Mouse (Mus musculus) lung, embryonic 15.5 days (tissue): ENCODE measurements at regions not wholly inside any gene's neighbourhood (a gene's known extent, or its start where the extent isn't known, plus 50 kb on each side); places are given as distances from the start of the nearest gene placed in this dataset.

Experiments used
- ATAC-seq: fragments of 200-750 bp; cut with Nextera tagmentation; 2 replicates; pipeline ENCODE4 v1.8.0; 2017; ENCODE audit warnings: moderate number of reproducible peaks, borderline replicate concordance; ENCODE audit not compliant: low FRiP score, low TSS enrichment; ENCODE audit errors: extremely low read depth
- H3K27ac ChIP-seq: fragments of 300-500 bp; sonication (generic); 2 replicates; pipeline ENCODE4 v1.5.1; 2015; ENCODE audit warnings: moderate library complexity, mild to moderate bottlenecking, inconsistent platforms
- H3K27me3 ChIP-seq: fragments of 300-500 bp; sonication (generic); 2 replicates; pipeline ENCODE4 v1.6.1; 2015; ENCODE audit warnings: inconsistent platforms
- H3K36me3 ChIP-seq: fragments of 300-500 bp; sonication (generic); 2 replicates; pipeline ENCODE4 v1.6.1; 2015; ENCODE audit warnings: inconsistent platforms
- H3K4me1 ChIP-seq: fragments of 300-500 bp; sonication (generic); 2 replicates; pipeline ENCODE4 v1.6.1; 2015; ENCODE audit warnings: inconsistent platforms
- H3K4me2 ChIP-seq: fragments of 300-500 bp; sonication (generic); 2 replicates; pipeline ENCODE4 v1.6.1; 2015; ENCODE audit warnings: inconsistent platforms, mild to moderate bottlenecking, moderate library complexity
- H3K4me3 ChIP-seq: fragments of 300-500 bp; sonication (generic); 2 replicates; pipeline ENCODE4 v1.5.1; 2015; ENCODE audit warnings: mild to moderate bottlenecking, inconsistent platforms
- H3K9ac ChIP-seq: fragments of 300-500 bp; sonication (generic); 2 replicates; pipeline ENCODE4 v1.6.1; 2015; ENCODE audit warnings: inconsistent platforms
- H3K9me3 ChIP-seq: fragments of 300-500 bp; sonication (generic); 2 replicates; pipeline ENCODE4 v1.6.1; 2016; ENCODE audit warnings: inconsistent platforms
- WGBS: fragments of 180-500 bp; shearing (Covaris S2); methylation state at CpG from one replicate; pipeline ENCODE4 v1.1.7; 2015; 5-methylcytosine and 5-hydroxymethylcytosine counted together

- WGBS: 61% methylated on average over 8 of the region's 8 CpGs
- no peak overlapping the region for H3K4me3 ChIP-seq
- no peak for ATAC-seq
- H3K4me2 ChIP-seq: no peak overlapping the region
- H3K36me3 ChIP-seq: no peaks in the 10 kb centered on the region
- no peaks in the 10 kb centered on the region for H3K27me3 ChIP-seq
- no peaks in the 10 kb centered on the region for H3K9me3 ChIP-seq
- no peak overlapping the region for H3K9ac ChIP-seq
- H3K27ac ChIP-seq: no peak overlapping the region
- no peaks in the 10 kb centered on the region for H3K4me1 ChIP-seq
Measured at GRCm38 (mm10) chrX:12219474-12219873, 59.3 kb upstream of the Bcor start.

- 67% methylated on average over 4 of the region's 4 CpGs for WGBS
- Histone ChIP-seq H3K36me3 (no peaks in the 10 kb centered on the region), H3K9me3 (no peaks in the 10 kb centered on the region), H3K4me2 (no peak overlapping the region), H3K27me3 (peaks cover 5% of the 10 kb centered on the region; the same call in 1 of the 2 replicates), H3K9ac (no peak overlapping the region), H3K27ac (no peak overlapping the region), H3K4me3 (no peak overlapping the region), H3K4me1 (no peaks in the 10 kb centered on the region)
- ATAC-seq: no peak
Measured at GRCm38 (mm10) chrX:12224314-12224713, 64.2 kb upstream of the Bcor start.

GRCm38 (mm10) chrX:12225116-12225891 lies 65.1 kb upstream of the Bcor start:
- Histone ChIP-seq H3K4me1 (no peaks in the 10 kb centered on the region), H3K4me3 (no peak overlapping the region), H3K9me3 (no peaks in the 10 kb centered on the region), H3K36me3 (no peaks in the 10 kb centered on the region), H3K9ac (no peak overlapping the region), H3K4me2 (peak overlapping the region; percentile 38), H3K27ac (no peak overlapping the region), H3K27me3 (peaks cover 5% of the 10 kb centered on the region; the same call in 1 of the 2 replicates)
- WGBS: 5% methylated on average over 15 of the region's 19 CpGs
- ATAC-seq: no peak

GRCm38 (mm10) chrX:12225892-12226206 lies 65.7 kb upstream of the Bcor start:
- Histone ChIP-seq H3K36me3 (no peaks in the 10 kb centered on the region), H3K4me2 (peak overlapping the region; percentile 38), H3K4me3 (no peak overlapping the region)

GRCm38 (mm10) chrX:12240505-12241011 lies 80.4 kb upstream of the Bcor start:
- no peak for ATAC-seq
- Histone ChIP-seq H3K9ac (no peak overlapping the region), H3K4me2 (no peak overlapping the region), H3K9me3 (no peaks in the 10 kb centered on the region), H3K27me3 (no peaks in the 10 kb centered on the region), H3K36me3 (no peaks in the 10 kb centered on the region), H3K27ac (no peak overlapping the region), H3K4me1 (0 out of 2 replicates have a peak, but pooled peaks cover 10% of the 10 kb centered on the region), H3K4me3 (no peak overlapping the region)
- WGBS: 17% methylated on average over 4 of the region's 4 CpGs

More at GRCm38 (mm10) chrX:12225892-12226206, 65.7 kb upstream of the Bcor start:
- Histone ChIP-seq H3K9me3 (no peaks in the 10 kb centered on the region), H3K27me3 (peaks cover 5% of the 10 kb centered on the region; the same call in 1 of the 2 replicates), H3K9ac (no peak overlapping the region), H3K27ac (no peak overlapping the region), H3K4me1 (no peaks in the 10 kb centered on the region)
- ATAC-seq: no peak
- 26% methylated on average over 3 of the region's 3 CpGs for WGBS

GRCm38 (mm10) chrX:12241751-12242150 lies 81.6 kb upstream of the Bcor start:
- H3K4me3 ChIP-seq: no peak overlapping the region
- no peak overlapping the region for H3K4me2 ChIP-seq
- no peaks in the 10 kb centered on the region for H3K27me3 ChIP-seq
- no peak overlapping the region for H3K9ac ChIP-seq
- no peak for ATAC-seq
- H3K27ac ChIP-seq: no peak overlapping the region
- WGBS: 44% methylated on average over 4 of the region's 4 CpGs
- H3K9me3 ChIP-seq: no peaks in the 10 kb centered on the region
- no peaks in the 10 kb centered on the region for H3K36me3 ChIP-seq
- H3K4me1 ChIP-seq: 0 out of 2 replicates have a peak, but pooled peaks cover 10% of the 10 kb centered on the region

- Histone ChIP-seq H3K4me1 (peaks cover 5% of the 10 kb centered on the region; the same call in 1 of the 2 replicates), H3K9ac (no peak overlapping the region), H3K36me3 (no peaks in the 10 kb centered on the region), H3K9me3 (no peaks in the 10 kb centered on the region), H3K4me2 (no peak overlapping the region), H3K27ac (no peak overlapping the region), H3K4me3 (no peak overlapping the region), H3K27me3 (no peaks in the 10 kb centered on the region)
- no peak for ATAC-seq
- WGBS: 62% methylated on average over 4 of the region's 4 CpGs
Measured at GRCm38 (mm10) chrX:12249071-12249470, 88.9 kb upstream of the Bcor start.

- no peak overlapping the region for H3K4me2 ChIP-seq
- WGBS: 81% methylated on average over 4 of the region's 4 CpGs
- H3K27me3 ChIP-seq: no peaks in the 10 kb centered on the region
- no peak overlapping the region for H3K4me3 ChIP-seq
- no peaks in the 10 kb centered on the region for H3K36me3 ChIP-seq
- H3K9ac ChIP-seq: no peak overlapping the region
- no peak overlapping the region for H3K27ac ChIP-seq
- no peaks in the 10 kb centered on the region for H3K9me3 ChIP-seq
- ATAC-seq: no peak
- H3K4me1 ChIP-seq: peaks cover 5% of the 10 kb centered on the region; the same call in 1 of the 2 replicates
Measured at GRCm38 (mm10) chrX:12249911-12250310, 89.8 kb upstream of the Bcor start.

GRCm38 (mm10) chrX:12251853-12252679 lies 91.9 kb upstream of the Bcor start:
- Histone ChIP-seq H3K27ac (peak overlapping the region; percentile 24; the same call in 1 of the 2 replicates), H3K9ac (0 out of 2 replicates have a peak overlapping the region, but pooled peaks have one; percentile 10), H3K4me2 (peak overlapping the region; percentile 59), H3K36me3 (no peaks in the 10 kb centered on the region), H3K4me3 (peak overlapping the region; percentile 37), H3K27me3 (no peaks in the 10 kb centered on the region), H3K9me3 (no peaks in the 10 kb centered on the region), H3K4me1 (peaks cover 5% of the 10 kb centered on the region; the same call in 1 of the 2 replicates)
- 10% methylated on average over 32 of the region's 32 CpGs for WGBS
- ATAC-seq: peak; percentile 77

- 0 out of 2 replicates have a peak overlapping the region, but pooled peaks have one; percentile 10 for H3K9ac ChIP-seq
- no peak overlapping the region for H3K27ac ChIP-seq
- WGBS: 4% methylated on average over 16 of the region's 16 CpGs
- H3K36me3 ChIP-seq: no peaks in the 10 kb centered on the region
- peaks cover 5% of the 10 kb centered on the region; the same call in 1 of the 2 replicates for H3K4me1 ChIP-seq
- ATAC-seq: peak; percentile 42; the same call in 1 of the 2 replicates
- H3K4me3 ChIP-seq: peak overlapping the region; percentile 37
- no peaks in the 10 kb centered on the region for H3K9me3 ChIP-seq
- peak overlapping the region; percentile 59 for H3K4me2 ChIP-seq
- no peaks in the 10 kb centered on the region for H3K27me3 ChIP-seq
Measured at GRCm38 (mm10) chrX:12252680-12253021, 92.5 kb upstream of the Bcor start.

- H3K4me1 ChIP-seq: peaks cover 2% of the 10 kb centered on the region; the same call in 1 of the 2 replicates
- H3K27me3 ChIP-seq: no peaks in the 10 kb centered on the region
- H3K4me3 ChIP-seq: no peak overlapping the region
- no peak for ATAC-seq
- no peak overlapping the region for H3K27ac ChIP-seq
- no peak overlapping the region for H3K9ac ChIP-seq
- WGBS: 52% methylated on average over 8 of the region's 8 CpGs
- no peaks in the 10 kb centered on the region for H3K36me3 ChIP-seq
- no peak overlapping the region for H3K4me2 ChIP-seq
- H3K9me3 ChIP-seq: no peaks in the 10 kb centered on the region
Measured at GRCm38 (mm10) chrX:12256758-12257157, 96.6 kb upstream of the Bcor start.

- H3K27ac ChIP-seq: no peak overlapping the region
- H3K9ac ChIP-seq: no peak overlapping the region
- H3K4me1 ChIP-seq: no peaks in the 10 kb centered on the region
- 82% methylated on average over 6 of the region's 6 CpGs for WGBS
- no peak overlapping the region for H3K4me3 ChIP-seq
- H3K9me3 ChIP-seq: no peaks in the 10 kb centered on the region
- H3K27me3 ChIP-seq: no peaks in the 10 kb centered on the region
- ATAC-seq: no peak
- no peak overlapping the region for H3K4me2 ChIP-seq
- no peaks in the 10 kb centered on the region for H3K36me3 ChIP-seq
Measured at GRCm38 (mm10) chrX:12263834-12264233, 103.7 kb upstream of the Bcor start.
